Mouse (Mus musculus) CD4-positive, CD25-positive, alpha-beta regulatory T cell, adult 4 months (primary cell): Measurements from ENCODE around the gene Akt3. TPM values are rescaled to one million over a fixed set of nuclear protein-coding genes. Genes with fewer than 3 reads are reported as not detected.
A peak's percentile ranks its signal among the peaks of the same experiment; 100 is the strongest.

Source experiments
- ATAC-seq: one replicate; pipeline ENCODE4 v1.8.0; 2017
- polyA plus RNA-seq, 2 experiments: library from polyadenylated mRNA; unstranded; fragments of 100-300 nt; shearing (Covaris generic); gene quantifications; one replicate each; pipeline ENCODE4 v1.2.1; 2017

The Akt3 gene
- polyA plus RNA-seq, result 1 to 10 TPM; 4.7 to 6.0 TPM

- ATAC-seq, result no peak
These were observed at the start of gene Akt3 for GRCm38 (mm10) chr1:177258034-177258342. Akt3 (minus strand) TSS chr1:177258203.

- ATAC-seq, result no peak
These were observed 49.5 kb upstream of the Akt3 start for GRCm38 (mm10) chr1:177307549-177307948.

GRCm38 (mm10) chr1:177298231-177298630, 40.2 kb upstream of the Akt3 start:
- no peak for ATAC-seq

GRCm38 (mm10) chr1:177286764-177287163, 28.8 kb upstream of the Akt3 start:
- ATAC-seq, result no peak

- peak; percentile 34 for ATAC-seq
These were observed 23.9 kb upstream of the Akt3 start for GRCm38 (mm10) chr1:177281925-177282324.

GRCm38 (mm10) chr1:177277361-177277760, 19.4 kb upstream of the Akt3 start:
- no peak for ATAC-seq

GRCm38 (mm10) chr1:177267645-177268044, 9.6 kb upstream of the Akt3 start:
- no peak for ATAC-seq

GRCm38 (mm10) chr1:177262926-177263325, 4.9 kb upstream of the Akt3 start:
- ATAC-seq, result no peak

- no peak for ATAC-seq
These were observed 2.8 kb upstream of the Akt3 start for GRCm38 (mm10) chr1:177260796-177261195.

GRCm38 (mm10) chr1:177259038-177259600, 1.1 kb upstream of the Akt3 start:
- peak; percentile 36 for ATAC-seq

GRCm38 (mm10) chr1:177258343-177259037, 487 bp upstream of the Akt3 start:
- ATAC-seq, result peak; percentile 63

GRCm38 (mm10) chr1:177257178-177258033, 597 bp downstream of the Akt3 start:
- ATAC-seq, result peak; percentile 58

GRCm38 (mm10) chr1:177248638-177249037, 9.4 kb downstream of the Akt3 start:
- peak; percentile 81 for ATAC-seq

GRCm38 (mm10) chr1:177238368-177238767, 19.6 kb downstream of the Akt3 start:
- no peak for ATAC-seq

GRCm38 (mm10) chr1:177236695-177237094, 21.3 kb downstream of the Akt3 start:
- no peak for ATAC-seq

GRCm38 (mm10) chr1:177236249-177236648, 21.8 kb downstream of the Akt3 start:
- no peak for ATAC-seq

GRCm38 (mm10) chr1:177234462-177234861, 23.5 kb downstream of the Akt3 start:
- no peak for ATAC-seq

- no peak for ATAC-seq
These were observed 26.9 kb downstream of the Akt3 start for GRCm38 (mm10) chr1:177231122-177231521.

GRCm38 (mm10) chr1:177198978-177199377, 59.0 kb downstream of the Akt3 start:
- no peak for ATAC-seq

GRCm38 (mm10) chr1:177195224-177195623, 62.8 kb downstream of the Akt3 start:
- no peak for ATAC-seq

GRCm38 (mm10) chr1:177194324-177194723, 63.7 kb downstream of the Akt3 start:
- ATAC-seq, result no peak

- no peak for ATAC-seq
These were observed 66.4 kb downstream of the Akt3 start for GRCm38 (mm10) chr1:177191623-177192022.

- no peak for ATAC-seq
These were observed 67.6 kb downstream of the Akt3 start for GRCm38 (mm10) chr1:177190358-177190757.

- ATAC-seq, result peak; percentile 99
These were observed 69.3 kb downstream of the Akt3 start for GRCm38 (mm10) chr1:177188708-177189107.
